Mouse (Mus musculus) cerebellum, adult 2 months (tissue): ENCODE data around the gene Pym1.

Source experiments
- CTCF ChIP-seq: fragments of 200-500 bp; IDR thresholded peaks from 2 replicates; pipeline ENCODE4 v1.5.1; 2011; ENCODE audit warnings: low read depth, mild to moderate bottlenecking, control low read depth, low read length, moderate library complexity, borderline replicate concordance; ENCODE audit not compliant: insufficient read depth
- POLR2A ChIP-seq: fragments of 200-500 bp; IDR thresholded peaks from 2 replicates; pipeline ENCODE4 v1.6.1; 2011; ENCODE audit warnings: low read length, control low read depth, borderline replicate concordance; ENCODE audit not compliant: insufficient read depth

GRCm38 (mm10) chr10:128744680-128745601 lies 2.7 kb upstream of the Pym1 start, which contains the start of gene Dgka:
- TF ChIP-seq POLR2A (no peak), CTCF (0 out of 2 replicates have a peak, but pooled peaks have one; percentile 1)
